Mouse (Mus musculus): Measurements from ENCODE around the gene Cabp2. TPM values are rescaled to one million over a fixed set of nuclear protein-coding genes. Genes with fewer than 3 reads are reported as not detected.

Cabp2 gene
- not detected for polyA plus RNA-seq (2014; fragmentation: Illumina TruSeq; extraction: RNeasy Lipid Tissue Mini Kit (QIAGEN cat#74804))

DNA sequence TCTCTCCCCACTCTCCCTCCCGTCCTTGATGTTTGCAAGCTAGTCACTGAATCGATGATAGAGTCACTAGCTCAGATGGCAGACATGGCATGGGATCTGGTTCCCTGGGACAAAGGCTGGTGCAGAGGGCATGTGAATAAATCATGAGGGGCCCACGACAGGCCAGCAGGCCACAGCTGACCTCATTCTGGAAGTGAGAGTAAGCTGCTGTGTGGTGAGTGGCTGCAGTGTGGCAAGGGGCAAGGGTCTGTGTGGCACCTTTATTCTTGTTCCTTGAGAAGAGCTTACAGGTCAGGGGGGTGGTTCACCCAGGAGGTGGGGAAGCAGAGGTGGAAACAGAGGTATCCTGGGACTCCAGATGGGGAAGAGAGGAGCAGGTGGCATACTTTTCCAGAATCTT, at the start of gene Cabp2:
Gene Cabp2 (plus strand): TSS at position 185 of the 400 bp plus-strand sequence.

DNA sequence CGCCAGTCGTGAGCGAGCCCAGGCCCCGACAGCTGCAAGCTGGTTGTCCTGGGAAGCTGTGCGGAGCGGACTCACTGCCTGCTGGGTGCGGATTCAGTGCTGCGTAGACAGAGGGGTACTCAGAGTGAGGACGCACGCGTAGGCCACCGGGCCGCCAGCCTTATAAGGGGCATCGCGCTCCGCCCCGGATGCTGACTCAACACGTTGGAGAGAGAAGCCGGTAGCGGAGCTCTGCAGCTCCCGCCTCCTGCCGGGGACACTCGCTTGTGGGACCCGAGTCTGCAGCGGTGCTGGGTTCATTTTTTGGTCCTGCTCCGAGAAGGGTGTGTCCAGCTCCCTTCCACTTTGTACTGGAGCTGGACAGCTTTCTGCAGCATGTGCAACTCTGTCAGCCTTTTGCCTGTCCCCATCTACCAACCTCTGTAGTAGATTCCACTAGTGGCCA, 43.6 kb upstream of the Cabp2 start, which contains the start of gene Gstp1:
Gene Gstp1 (minus strand): TSS at position 198 of the 445 bp plus-strand sequence.

DNA sequence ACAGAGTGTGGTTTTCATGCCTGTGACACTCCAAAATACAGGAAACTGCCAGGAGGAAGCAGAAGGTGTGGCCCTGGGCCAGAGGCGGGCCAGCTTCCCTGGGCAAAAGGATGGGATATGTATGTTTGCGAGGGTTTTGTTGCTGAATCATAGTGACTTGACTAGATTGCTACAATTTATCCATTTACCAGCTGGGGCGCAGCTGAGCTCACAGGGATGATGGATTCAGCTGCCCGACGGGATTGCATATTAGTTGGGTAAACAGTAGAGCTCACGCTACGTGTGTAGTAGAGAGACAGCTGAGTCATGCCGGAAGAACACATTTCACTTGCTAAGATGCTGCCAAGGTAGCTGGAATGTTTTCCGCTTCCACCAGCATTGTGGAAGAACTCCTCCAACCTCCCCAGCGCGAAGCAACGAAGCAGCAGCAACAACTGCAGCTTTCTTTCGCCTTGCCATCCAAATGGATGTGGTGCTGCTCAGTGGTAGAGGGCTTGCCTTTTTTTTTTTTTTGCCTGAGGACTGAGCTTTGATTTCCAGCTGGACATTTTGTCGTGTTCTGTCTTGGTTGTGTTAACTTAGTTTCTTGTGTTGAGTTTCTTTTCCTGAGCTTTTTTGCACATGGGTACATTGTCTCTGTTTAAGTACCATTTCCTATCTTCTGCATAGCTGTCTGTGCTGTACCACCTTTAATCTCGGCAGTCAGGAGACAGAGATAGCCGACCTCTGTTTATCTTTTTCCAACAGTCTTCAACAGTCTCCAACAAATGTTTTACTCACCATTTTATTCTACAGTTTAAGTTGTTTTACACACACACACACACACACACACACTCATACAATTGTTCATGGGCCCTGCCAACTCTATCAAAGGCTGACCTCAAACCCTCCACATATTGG, 35.2 kb upstream of the Cabp2 start, which contains the start of gene Gstp2:
Gene Gstp2 (minus strand): TSS at position 58 of the 900 bp plus-strand sequence.

DNA sequence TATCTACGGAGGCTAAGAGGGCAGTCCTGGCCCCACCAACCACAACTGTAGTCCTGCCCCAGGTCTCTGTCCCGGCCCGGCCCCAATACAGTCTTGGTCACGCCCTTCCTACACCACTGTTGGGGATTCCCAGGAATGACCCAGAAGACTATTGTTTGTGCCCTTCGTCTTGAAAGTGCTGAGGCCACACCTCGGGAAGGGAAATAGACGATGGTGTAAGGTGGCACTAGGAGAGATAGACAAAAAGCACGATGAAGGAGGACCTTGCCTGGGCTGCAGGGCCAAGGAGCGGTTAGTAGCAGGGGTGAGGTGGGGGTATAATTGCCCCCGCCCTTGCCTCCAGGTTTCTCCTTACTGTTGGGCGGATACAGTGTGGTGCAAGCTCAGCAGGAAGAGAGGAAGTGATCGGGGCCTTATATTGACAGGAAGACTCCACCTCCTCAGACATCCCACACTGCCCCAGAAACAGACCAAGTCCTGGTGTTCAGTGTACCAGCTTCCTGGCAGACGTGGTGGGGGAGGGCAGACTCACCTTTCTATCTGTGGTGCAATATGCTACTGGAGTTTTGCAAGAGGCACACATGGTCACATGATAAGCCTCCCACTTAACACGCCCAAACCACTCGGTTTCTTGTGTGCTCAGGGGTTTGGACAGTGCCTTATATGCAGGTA, 22.2 kb upstream of the Cabp2 start, which contains the start of gene Gstp3:
Gene Gstp3 (minus strand): TSS at position 501 of the 672 bp plus-strand sequence.

DNA sequence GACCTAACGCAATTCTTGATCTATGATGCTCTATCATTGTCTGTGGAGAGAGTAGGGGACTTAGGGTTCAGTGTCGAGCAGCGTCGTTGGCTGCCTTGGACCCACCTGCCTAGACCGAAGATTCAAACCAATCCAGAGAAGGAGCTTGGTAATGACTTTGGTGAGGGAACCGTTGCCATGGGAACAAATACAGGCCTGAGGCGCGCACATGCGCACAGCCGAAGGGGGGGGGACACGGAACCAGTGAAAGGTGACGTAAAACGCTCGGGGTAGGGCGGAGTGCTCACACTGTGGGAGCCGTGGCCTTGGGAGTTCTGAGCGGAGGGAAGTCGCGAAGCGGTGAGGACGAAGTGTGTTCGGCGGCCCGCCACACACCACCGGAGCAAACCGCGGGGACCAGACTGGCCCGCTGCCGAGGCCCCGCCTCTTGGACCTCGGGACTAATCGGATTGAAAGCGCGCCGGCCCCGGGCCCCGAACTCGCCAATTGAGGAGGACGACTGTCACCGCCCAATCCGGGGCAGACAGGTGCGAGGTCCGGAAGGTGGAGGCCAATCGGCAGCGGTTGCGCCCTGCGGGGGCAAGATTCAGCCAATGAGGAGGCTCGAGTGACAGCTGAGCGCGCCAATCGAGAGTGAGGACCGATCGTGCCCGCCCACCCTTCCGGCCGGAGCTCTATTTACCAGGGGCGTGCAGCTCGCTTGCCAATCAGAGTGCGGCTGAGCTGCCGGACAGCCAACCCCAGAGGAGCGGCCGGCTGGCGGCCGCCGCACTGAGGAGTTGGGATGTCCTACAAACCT, 15.5 kb downstream of the Cabp2 start, which contains the start of gene Cdk2ap2:
Gene Cdk2ap2 (plus strand): TSS at position 541 of the 799 bp plus-strand sequence.

DNA sequence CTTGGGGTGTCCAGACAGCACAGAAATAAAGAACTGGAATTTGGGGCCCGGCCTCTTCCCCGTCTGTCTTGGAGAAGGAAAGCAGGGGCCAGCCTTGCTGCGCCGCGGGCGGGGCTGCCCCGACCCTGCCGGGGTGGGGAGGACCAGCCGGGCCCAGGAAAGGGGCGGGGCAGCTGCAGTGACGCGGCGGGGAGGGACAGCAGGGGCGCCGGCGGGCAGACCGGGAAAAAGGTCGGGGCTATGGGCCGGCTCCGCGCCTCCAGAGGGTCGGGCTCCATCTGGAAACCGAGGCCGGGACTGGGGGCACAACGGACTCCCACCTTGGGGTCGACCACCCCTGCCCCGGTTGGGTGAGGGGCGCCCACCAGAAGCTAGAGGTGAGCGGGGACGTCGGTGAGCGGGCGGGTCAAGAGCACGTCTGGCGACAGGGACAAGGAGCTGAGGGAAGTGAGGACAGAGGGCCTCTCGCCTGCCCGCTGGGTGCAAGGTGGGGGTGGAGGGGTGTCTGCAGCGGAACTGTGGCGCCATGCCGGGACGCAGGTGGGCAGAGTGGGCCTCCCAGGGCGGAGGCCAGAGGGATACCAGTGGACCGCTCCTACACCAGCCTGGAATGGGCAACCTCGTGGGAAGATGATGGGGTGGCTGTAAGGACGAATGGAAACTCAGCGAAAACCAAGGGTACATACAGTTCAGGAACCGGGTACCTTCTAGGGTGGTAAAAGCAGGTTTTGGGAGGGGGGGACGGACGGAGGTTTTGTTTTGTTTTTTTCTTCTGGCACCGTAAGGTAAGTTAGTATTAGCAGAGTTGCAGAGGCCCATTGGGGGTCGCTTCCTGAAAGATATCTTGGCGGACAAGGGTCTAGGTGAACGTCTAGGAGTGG, 18.7 kb downstream of the Cabp2 start, which contains the start of gene Pitpnm1:
Gene Pitpnm1 (plus strand): TSS at position 162 of the 881 bp plus-strand sequence.

DNA sequence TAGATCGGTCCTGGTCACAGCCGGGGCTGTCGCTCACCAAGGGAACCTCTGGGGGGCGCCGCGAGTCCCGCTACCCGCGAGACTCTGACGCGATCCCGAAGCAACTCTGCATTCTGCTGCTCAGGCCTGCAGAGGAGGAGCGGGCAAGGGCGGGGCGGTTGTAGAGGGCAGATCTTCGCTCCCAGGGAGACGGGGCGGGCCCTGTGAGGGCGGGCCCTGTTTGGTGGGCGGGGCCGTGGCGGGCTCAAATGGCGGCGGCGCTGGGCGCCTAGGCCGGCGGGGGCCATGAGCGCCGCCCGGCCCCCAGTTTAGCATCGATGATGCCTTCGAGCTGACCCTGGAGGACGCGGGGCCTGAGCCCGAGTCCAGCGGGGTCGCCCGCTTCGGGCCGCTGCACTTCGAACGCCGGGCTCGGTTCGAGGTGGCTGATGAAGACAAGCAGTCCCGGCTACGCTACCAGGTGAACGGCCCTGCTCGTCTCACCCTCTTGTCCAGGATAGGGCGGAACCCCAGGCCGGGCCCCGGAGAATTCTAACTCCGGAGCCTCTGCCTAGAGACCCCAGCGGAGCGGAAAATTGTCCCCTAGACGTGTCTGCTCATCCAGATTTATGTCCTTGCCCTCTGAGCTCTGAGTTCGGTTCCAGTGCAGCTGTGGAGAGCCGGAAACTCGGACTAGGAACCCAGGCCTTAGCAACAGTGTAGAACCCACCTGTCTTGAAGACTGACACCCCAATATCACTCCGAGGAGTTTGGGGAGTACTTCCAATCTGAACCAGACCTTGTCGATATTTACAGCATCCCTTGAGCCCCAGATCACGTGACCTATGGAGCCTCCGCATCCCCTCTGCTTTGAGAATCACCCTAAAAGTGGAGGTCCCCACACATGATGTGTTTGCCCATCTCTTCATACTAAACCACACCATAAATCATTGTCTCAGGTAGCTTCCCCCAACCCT, 44.6 kb downstream of the Cabp2 start, which contains the start of gene Aip:
Gene Aip (minus strand): TSS at position 118 of the 956 bp plus-strand sequence.

Other genes with a start within 250 kb of the Cabp2 start
- 102 TPM for gene Chka, start 229.8 kb upstream of the Cabp2 start, polyA plus RNA-seq (2014; fragmentation: Illumina TruSeq; extraction: RNeasy Lipid Tissue Mini Kit (QIAGEN cat#74804))
- gene Tcirg1, start 174.4 kb upstream of the Cabp2 start, polyA plus RNA-seq (2014; fragmentation: Illumina TruSeq; extraction: RNeasy Lipid Tissue Mini Kit (QIAGEN cat#74804)), result 2.5 TPM
- 1.3 TPM for gene Ndufs8, start 168.8 kb upstream of the Cabp2 start, polyA plus RNA-seq (2014; fragmentation: Illumina TruSeq; extraction: RNeasy Lipid Tissue Mini Kit (QIAGEN cat#74804))
- 1.7 TPM for gene Aldh3b1, start 151.8 kb upstream of the Cabp2 start, polyA plus RNA-seq (2014; fragmentation: Illumina TruSeq; extraction: RNeasy Lipid Tissue Mini Kit (QIAGEN cat#74804))
- gene Unc93b1, start 146.4 kb upstream of the Cabp2 start, polyA plus RNA-seq (2014; fragmentation: Illumina TruSeq; extraction: RNeasy Lipid Tissue Mini Kit (QIAGEN cat#74804)), result 0.51 TPM
- not detected for gene Aldh3b3, start 122.9 kb upstream of the Cabp2 start, polyA plus RNA-seq (2014; fragmentation: Illumina TruSeq; extraction: RNeasy Lipid Tissue Mini Kit (QIAGEN cat#74804))
- gene Aldh3b2, start 109.2 kb upstream of the Cabp2 start, polyA plus RNA-seq (2014; fragmentation: Illumina TruSeq; extraction: RNeasy Lipid Tissue Mini Kit (QIAGEN cat#74804)), result not detected
- 1.3 TPM for gene Acy3, start 95.0 kb upstream of the Cabp2 start, polyA plus RNA-seq (2014; fragmentation: Illumina TruSeq; extraction: RNeasy Lipid Tissue Mini Kit (QIAGEN cat#74804))
- gene Tbx10, start 88.8 kb upstream of the Cabp2 start, polyA plus RNA-seq (2014; fragmentation: Illumina TruSeq; extraction: RNeasy Lipid Tissue Mini Kit (QIAGEN cat#74804)), result not detected
- gene Nudt8, start 81.0 kb upstream of the Cabp2 start, polyA plus RNA-seq (2014; fragmentation: Illumina TruSeq; extraction: RNeasy Lipid Tissue Mini Kit (QIAGEN cat#74804)), result not detected
- not detected for gene Gm49405, start 81.0 kb upstream of the Cabp2 start, polyA plus RNA-seq (2014; fragmentation: Illumina TruSeq; extraction: RNeasy Lipid Tissue Mini Kit (QIAGEN cat#74804))
- not detected for gene Doc2g, start 78.3 kb upstream of the Cabp2 start, polyA plus RNA-seq (2014; fragmentation: Illumina TruSeq; extraction: RNeasy Lipid Tissue Mini Kit (QIAGEN cat#74804))
- gene Ndufv1, start 68.8 kb upstream of the Cabp2 start, polyA plus RNA-seq (2014; fragmentation: Illumina TruSeq; extraction: RNeasy Lipid Tissue Mini Kit (QIAGEN cat#74804)), result 2.2 TPM
- 13.3 TPM for gene Gstp1, start 43.6 kb upstream of the Cabp2 start, polyA plus RNA-seq (2014; fragmentation: Illumina TruSeq; extraction: RNeasy Lipid Tissue Mini Kit (QIAGEN cat#74804))
- 5.3 TPM for gene Gstp2, start 35.6 kb upstream of the Cabp2 start, polyA plus RNA-seq (2014; fragmentation: Illumina TruSeq; extraction: RNeasy Lipid Tissue Mini Kit (QIAGEN cat#74804))
- not detected for gene Gstp3, start 22.0 kb upstream of the Cabp2 start, polyA plus RNA-seq (2014; fragmentation: Illumina TruSeq; extraction: RNeasy Lipid Tissue Mini Kit (QIAGEN cat#74804))
- gene Cdk2ap2, start 15.6 kb downstream of the Cabp2 start, polyA plus RNA-seq (2014; fragmentation: Illumina TruSeq; extraction: RNeasy Lipid Tissue Mini Kit (QIAGEN cat#74804)), result not detected
- gene Pitpnm1, start 18.4 kb downstream of the Cabp2 start, polyA plus RNA-seq (2014; fragmentation: Illumina TruSeq; extraction: RNeasy Lipid Tissue Mini Kit (QIAGEN cat#74804)), result 0.37 TPM
- 1.00 TPM for gene Aip, start 44.3 kb downstream of the Cabp2 start, polyA plus RNA-seq (2014; fragmentation: Illumina TruSeq; extraction: RNeasy Lipid Tissue Mini Kit (QIAGEN cat#74804))
- gene Gpr152, start 58.2 kb downstream of the Cabp2 start, polyA plus RNA-seq (2014; fragmentation: Illumina TruSeq; extraction: RNeasy Lipid Tissue Mini Kit (QIAGEN cat#74804)), result not detected
- not detected for gene Cabp4, start 62.5 kb downstream of the Cabp2 start, polyA plus RNA-seq (2014; fragmentation: Illumina TruSeq; extraction: RNeasy Lipid Tissue Mini Kit (QIAGEN cat#74804))
- 12.7 TPM for gene Coro1b, start 67.0 kb downstream of the Cabp2 start, polyA plus RNA-seq (2014; fragmentation: Illumina TruSeq; extraction: RNeasy Lipid Tissue Mini Kit (QIAGEN cat#74804))
- gene Ptprcap, start 72.0 kb downstream of the Cabp2 start, polyA plus RNA-seq (2014; fragmentation: Illumina TruSeq; extraction: RNeasy Lipid Tissue Mini Kit (QIAGEN cat#74804)), result 1.6 TPM
- 1.2 TPM for gene Rps6kb2, start 81.8 kb downstream of the Cabp2 start, polyA plus RNA-seq (2014; fragmentation: Illumina TruSeq; extraction: RNeasy Lipid Tissue Mini Kit (QIAGEN cat#74804))
- gene Carns1, start 93.9 kb downstream of the Cabp2 start, polyA plus RNA-seq (2014; fragmentation: Illumina TruSeq; extraction: RNeasy Lipid Tissue Mini Kit (QIAGEN cat#74804)), result 1.00 TPM
- not detected for gene Tbc1d10c, start 109.7 kb downstream of the Cabp2 start, polyA plus RNA-seq (2014; fragmentation: Illumina TruSeq; extraction: RNeasy Lipid Tissue Mini Kit (QIAGEN cat#74804))
- 102 TPM for gene Ppp1ca, start 110.5 kb downstream of the Cabp2 start, polyA plus RNA-seq (2014; fragmentation: Illumina TruSeq; extraction: RNeasy Lipid Tissue Mini Kit (QIAGEN cat#74804))
- gene Rad9a, start 120.1 kb downstream of the Cabp2 start, polyA plus RNA-seq (2014; fragmentation: Illumina TruSeq; extraction: RNeasy Lipid Tissue Mini Kit (QIAGEN cat#74804)), result 3.0 TPM
- 0.26 TPM for gene Clcf1, start 132.7 kb downstream of the Cabp2 start, polyA plus RNA-seq (2014; fragmentation: Illumina TruSeq; extraction: RNeasy Lipid Tissue Mini Kit (QIAGEN cat#74804))
- not detected for gene AC109138.7, start 132.8 kb downstream of the Cabp2 start, polyA plus RNA-seq (2014; fragmentation: Illumina TruSeq; extraction: RNeasy Lipid Tissue Mini Kit (QIAGEN cat#74804))
- gene Pold4, start 150.3 kb downstream of the Cabp2 start, polyA plus RNA-seq (2014; fragmentation: Illumina TruSeq; extraction: RNeasy Lipid Tissue Mini Kit (QIAGEN cat#74804)), result not detected
- gene Ssh3, start 187.6 kb downstream of the Cabp2 start, polyA plus RNA-seq (2014; fragmentation: Illumina TruSeq; extraction: RNeasy Lipid Tissue Mini Kit (QIAGEN cat#74804)), result 1.9 TPM
- not detected for gene Ankrd13d, start 201.6 kb downstream of the Cabp2 start, polyA plus RNA-seq (2014; fragmentation: Illumina TruSeq; extraction: RNeasy Lipid Tissue Mini Kit (QIAGEN cat#74804))
- 19.6 TPM for gene Grk2, start 224.6 kb downstream of the Cabp2 start, polyA plus RNA-seq (2014; fragmentation: Illumina TruSeq; extraction: RNeasy Lipid Tissue Mini Kit (QIAGEN cat#74804))

Data from ovary, adult 10 weeks (tissue).